Mouse (Mus musculus) spleen, adult 2 months (tissue): ENCODE data around the gene Abi3bp.

Source experiments
- CTCF ChIP-seq: fragments of 200-500 bp; IDR thresholded peaks from 2 replicates; pipeline ENCODE4 v1.5.1; 2011; ENCODE audit warnings: mild to moderate bottlenecking, inconsistent platforms; ENCODE audit not compliant: insufficient read depth, insufficient read length, insufficient replicate concordance; ENCODE audit errors: extremely low read depth
- POLR2A ChIP-seq: fragments of 200-500 bp; IDR thresholded peaks from 2 replicates; pipeline ENCODE4 v1.6.1; 2011; ENCODE audit warnings: low read depth, low read length, inconsistent platforms

- TF ChIP-seq CTCF (no peak), POLR2A (no peak)
Measured at GRCm38 (mm10) chr16:56473160-56473559, 4.5 kb upstream of the Abi3bp start.
